Mouse (Mus musculus) testis, adult 10 weeks (tissue): ENCODE measurements around the gene Pigo. TPM values are rescaled to one million over a fixed set of nuclear protein-coding genes. Genes with fewer than 3 reads are reported as not detected.

Experiments used
- polyA plus RNA-seq: library from polyadenylated mRNA; stranded (reverse); fragments of 350-450 nt; fragmentation: Illumina TruSeq; extraction: RNeasy Lipid Tissue Mini Kit (QIAGEN cat#74804); gene quantifications from one replicate; pipeline ENCODE4 v1.2.3, GENCODE M21; 2014; ENCODE audit warnings: low read depth, low replicate concordance

The Pigo gene
- 5.8 TPM for polyA plus RNA-seq

DNA sequence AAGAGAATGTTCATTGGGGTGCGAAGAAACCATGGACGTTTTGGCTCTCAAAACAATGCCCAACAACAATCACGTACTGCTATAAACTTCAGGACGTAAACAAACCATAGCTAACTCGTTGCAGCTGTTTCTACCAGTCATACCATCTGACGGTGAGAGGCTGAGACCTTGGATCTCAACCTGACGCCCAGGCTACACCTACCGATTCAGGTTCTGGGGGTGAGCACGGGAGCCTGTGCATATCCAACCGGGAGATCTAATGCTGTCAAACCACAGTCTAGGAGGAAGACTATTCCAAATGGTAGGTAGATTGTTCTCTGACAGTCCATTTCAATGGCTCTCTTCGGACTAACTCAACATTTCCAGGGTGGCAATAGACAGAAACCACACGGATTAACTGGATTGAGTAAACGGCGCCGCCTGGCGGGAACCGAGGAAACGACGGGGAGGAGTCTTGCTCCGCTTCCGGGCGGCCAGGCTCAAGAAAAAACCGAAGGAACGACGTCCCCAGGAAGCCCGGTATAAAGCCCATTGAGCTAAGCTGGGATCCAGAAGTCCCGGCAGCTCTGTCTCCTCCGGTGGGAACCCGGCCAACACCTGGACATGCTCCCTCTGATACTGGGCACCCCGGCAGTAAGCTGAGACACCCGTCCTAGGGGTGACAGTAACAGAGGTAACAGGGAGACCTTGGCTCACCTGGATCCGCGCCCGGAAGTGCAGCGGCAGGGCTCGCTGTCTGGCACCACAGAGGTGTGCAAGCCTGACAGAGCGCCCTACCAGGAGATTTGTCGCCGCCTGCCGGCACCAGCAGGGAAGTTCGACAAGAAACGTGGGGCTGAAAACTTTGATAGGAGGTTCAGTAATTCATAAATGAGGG is at the start of gene Pigo:
Gene Pigo (minus strand): TSS at position 736 of the 877 bp plus-strand sequence.

DNA sequence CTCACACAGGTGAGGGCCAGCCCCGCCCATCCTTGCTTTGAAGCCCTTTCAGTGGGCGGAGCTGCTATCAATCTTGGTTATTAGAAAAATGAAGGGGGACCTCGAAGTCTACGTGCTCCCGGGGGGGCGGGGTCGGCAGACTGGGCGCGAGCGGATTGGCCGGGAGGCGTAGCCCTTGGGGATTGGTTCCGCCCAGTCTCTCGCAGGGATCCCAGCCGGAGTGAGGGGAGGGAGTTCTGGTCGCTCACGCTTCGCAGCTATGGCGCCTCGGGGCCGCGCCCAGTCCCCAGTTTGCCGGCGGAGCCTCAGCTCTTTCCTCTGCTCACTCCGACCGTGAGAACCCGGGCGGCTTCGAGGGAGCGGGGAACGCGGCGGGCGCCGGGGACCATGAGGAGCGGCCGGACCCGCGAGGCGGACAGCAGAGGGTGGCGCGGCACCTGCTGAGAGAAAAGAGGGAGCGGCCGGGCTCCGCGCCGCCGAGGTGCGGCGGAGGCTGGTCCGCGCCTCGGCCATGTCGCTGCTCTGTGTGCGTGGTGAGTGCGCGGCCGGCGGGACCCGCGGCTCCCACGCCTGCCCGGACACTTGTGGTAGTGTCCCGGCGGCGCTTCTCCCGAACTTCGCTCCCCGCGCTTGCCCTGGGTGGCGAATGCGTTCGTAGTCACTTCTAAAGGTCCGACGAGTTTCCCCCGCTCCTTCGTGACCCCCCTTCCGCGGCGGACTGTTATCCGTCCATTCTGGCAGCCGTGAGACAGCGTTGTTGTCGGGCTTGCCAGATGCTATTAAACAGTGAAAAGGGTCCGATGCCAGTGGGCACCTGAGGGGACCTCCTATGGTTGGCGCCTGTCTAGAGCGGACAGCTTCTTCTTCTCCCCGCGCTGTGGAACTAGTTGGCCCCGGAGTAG is 33.4 kb upstream of the Pigo start, which contains the start of gene Unc13b:
Gene Unc13b (plus strand): TSS at position 201 of the 902 bp plus-strand sequence.

DNA sequence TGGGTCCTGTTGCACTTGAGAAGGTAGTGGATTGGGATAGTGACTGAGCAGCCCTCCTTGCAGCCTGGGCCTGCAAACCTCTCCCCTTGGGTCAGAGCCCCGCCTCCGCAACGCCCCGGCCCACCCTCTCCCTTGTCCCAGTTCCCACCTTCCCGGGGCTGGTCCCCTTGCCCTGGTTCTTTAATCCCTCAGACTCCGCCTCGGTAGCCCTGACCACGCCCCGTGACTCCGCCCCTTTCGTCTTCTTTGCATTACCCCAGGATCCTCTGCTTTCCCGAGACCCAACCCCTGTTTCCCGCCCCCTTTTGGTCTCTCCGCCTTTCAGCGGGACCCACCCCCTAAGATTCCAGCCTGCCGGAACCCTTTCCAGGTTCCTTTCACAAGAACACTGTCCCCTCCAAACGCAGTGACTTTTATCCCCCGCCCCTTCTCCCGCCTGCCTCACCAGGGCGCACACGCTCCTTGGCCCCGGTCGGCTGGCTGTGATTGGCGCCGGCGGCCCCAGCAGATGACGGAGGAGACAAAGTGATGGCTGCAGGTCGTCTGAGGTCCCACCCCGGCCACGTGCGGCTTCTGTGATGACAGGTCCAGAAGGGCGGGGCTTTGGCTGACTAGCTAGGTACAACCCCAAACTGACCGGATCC is 20.2 kb upstream of the Pigo start, which contains the start of gene Fam214b:
Gene Fam214b (minus strand): TSS at position 562 of the 644 bp plus-strand sequence.

GRCm38 (mm10) chr4:43031237-43031995 is 5.8 kb upstream of the Pigo start, which contains the start of gene Stoml2:
Gene Stoml2, minus strand, starts transcription at chr4:43031710.

DNA sequence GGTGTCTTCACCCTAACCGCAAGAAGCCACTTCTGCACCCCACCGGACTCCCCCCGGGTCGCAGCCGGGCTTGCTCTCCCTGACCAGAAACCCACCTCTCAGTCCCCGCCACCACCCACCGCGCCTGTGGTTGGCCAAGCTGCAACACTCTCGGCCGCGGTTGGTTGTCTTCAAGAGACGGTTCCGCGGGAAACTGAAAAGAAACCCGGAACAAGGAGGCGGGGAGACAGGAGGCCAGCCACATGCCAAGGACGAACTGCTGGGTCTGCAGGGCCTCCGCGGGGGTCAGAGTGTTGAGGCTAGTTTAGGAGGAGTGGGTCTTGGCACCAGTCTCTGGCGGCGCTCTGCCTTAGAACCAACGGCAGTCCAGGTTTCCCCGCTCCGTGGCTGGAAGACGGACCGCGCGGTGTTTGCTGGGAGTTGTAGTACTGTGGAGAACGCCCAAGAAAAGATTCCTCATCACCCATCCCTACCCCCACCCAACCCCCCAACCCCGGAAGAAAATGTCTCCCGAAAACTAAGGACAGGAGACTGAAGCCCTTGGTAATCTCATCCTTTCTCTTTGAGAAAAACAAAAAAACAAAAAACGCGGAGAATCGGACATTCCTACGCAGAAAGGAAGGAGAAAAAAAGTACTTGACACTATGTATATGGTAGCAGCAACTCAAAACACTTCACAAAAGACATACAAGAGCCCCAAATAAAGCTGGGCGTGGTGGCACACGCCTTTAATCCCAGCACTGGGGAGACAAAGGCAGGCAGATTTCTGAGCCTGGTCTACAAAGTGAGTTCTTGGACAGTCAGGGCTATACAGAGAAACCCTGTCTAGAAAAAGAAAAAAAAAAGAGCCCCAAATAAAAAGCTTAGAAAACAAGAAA is 15.2 kb downstream of the Pigo start, which contains the start of gene Fancg:
Gene Fancg (minus strand): TSS at position 346 of the 878 bp plus-strand sequence.

DNA sequence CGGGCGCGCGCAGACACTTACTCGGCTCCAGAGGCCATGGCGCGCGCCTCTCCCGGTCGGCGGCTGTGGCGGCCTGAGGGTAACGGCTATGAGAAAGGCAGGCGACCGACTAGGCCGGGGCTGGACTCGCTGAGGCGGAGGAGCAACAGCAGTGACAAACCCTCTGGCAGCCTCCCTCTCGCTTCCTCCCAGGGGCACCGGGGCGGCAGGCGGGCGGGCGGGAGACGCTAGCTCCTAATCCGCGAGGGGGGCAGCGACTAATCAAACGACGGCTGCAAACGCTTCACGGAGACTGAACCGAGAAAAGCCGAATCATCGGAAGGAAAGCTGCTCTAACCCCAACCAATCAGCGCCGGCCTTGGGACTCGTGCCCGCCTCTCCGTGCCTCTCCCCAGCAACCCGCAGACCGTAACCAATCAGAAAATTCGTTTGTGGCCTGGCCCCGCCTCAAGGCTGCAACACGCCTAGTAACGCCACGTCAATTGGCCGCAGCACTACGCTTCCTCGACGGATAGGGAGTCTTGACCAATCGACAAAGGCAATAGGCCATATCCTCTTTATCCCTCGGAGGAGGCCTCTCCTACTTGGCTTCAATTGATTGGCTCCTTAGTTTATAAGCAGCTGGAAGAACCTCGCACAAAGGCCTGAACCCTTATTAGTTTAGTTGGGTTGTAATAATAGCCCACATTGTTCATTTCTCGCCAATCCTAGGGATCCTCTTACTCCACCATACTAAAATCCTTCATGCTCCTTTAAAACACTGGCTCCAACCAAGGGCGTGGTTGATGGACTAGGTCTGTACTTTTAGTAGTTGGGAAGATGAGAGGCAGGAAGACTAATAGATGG is 25.3 kb downstream of the Pigo start, which contains the start of gene Vcp:
Gene Vcp (minus strand): TSS at position 367 of the 846 bp plus-strand sequence.

DNA sequence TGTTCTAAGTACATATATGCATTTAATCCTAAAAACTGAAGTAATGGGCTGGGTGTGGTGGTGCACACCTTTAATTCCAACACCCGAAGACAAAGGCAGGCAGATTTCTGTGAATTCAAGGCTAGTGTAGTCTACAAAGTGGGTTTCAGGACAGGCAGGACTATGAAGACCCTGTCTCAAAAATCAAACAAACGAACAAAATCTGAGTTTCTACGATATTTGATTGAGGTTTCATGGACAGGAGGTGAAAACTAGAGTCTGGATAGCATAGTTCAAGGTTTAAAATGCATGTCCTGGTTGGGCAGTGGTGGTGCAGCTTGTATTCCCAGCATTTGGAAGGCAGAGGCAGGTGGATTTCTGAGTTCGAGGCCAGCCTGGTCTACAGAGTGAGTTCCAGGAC is 56.3 kb downstream of the Pigo start, which contains the start of gene 1700022I11Rik:
Gene 1700022I11Rik (plus strand): TSS at position 301 of the 400 bp plus-strand sequence.

Other genes with a start within 250 kb of the Pigo start
- 17.8 TPM for gene Fam205a1, start 171.9 kb downstream of the Pigo start, polyA plus RNA-seq
- not detected for gene Gm12394, start 169.0 kb downstream of the Pigo start, polyA plus RNA-seq
- gene Fam205c, start 151.6 kb downstream of the Pigo start, polyA plus RNA-seq, result 544 TPM
- gene Phf24, start 109.2 kb downstream of the Pigo start, polyA plus RNA-seq, result 0.36 TPM
- gene Dnajb5, start 76.0 kb downstream of the Pigo start, polyA plus RNA-seq, result 1.1 TPM
- 48.9 TPM for gene 1700022I11Rik, start 56.2 kb downstream of the Pigo start, polyA plus RNA-seq
- 138 TPM for gene Vcp, start 25.3 kb downstream of the Pigo start, polyA plus RNA-seq
- 20.7 TPM for gene Fancg, start 15.3 kb downstream of the Pigo start, polyA plus RNA-seq
- 6.3 TPM for gene Stoml2, start 5.9 kb upstream of the Pigo start, polyA plus RNA-seq
- gene Fam214b, start 20.4 kb upstream of the Pigo start, polyA plus RNA-seq, result 1.3 TPM
- gene Unc13b, start 33.1 kb upstream of the Pigo start, polyA plus RNA-seq, result 21.3 TPM
- 38.0 TPM for gene Atp8b5, start 241.3 kb upstream of the Pigo start, polyA plus RNA-seq